Mouse (Mus musculus) C2C12 (cell line): Measurements from ENCODE around the gene Scgb2a2.

Experiments used
- CEBPB ChIP-seq: IDR thresholded peaks from one replicate; pipeline ENCODE4 v1.6.1; 2011; ENCODE audit warnings: low read depth, mild to moderate bottlenecking, control low read depth, moderate library complexity
- CTCF ChIP-seq: IDR thresholded peaks from one replicate; pipeline ENCODE4 v1.5.1; 2011; ENCODE audit not compliant: control insufficient read depth, insufficient read depth, insufficient read length
- MAX ChIP-seq: IDR thresholded peaks from one replicate; pipeline ENCODE4 v1.6.1; 2011; ENCODE audit warnings: mild to moderate bottlenecking, control low read depth
- MYOD1 ChIP-seq: IDR thresholded peaks from one replicate; pipeline ENCODE4 v1.6.1; 2011; ENCODE audit warnings: low read depth; ENCODE audit not compliant: control insufficient read depth, insufficient read length
- MYOG ChIP-seq: IDR thresholded peaks from one replicate; pipeline ENCODE4 v1.6.1; 2011; ENCODE audit not compliant: control insufficient read depth, insufficient read length; ENCODE audit errors: extremely low read depth

- TF ChIP-seq CTCF (no peak), CEBPB (no peak), MYOG (no peak), MYOD1 (no peak), MAX (no peak)
Observed at GRCm38 (mm10) chr19:9886771-9887170, 39.4 kb downstream of the Scgb2a2 start.
